Mouse (Mus musculus): ENCODE results near the gene Sept11.

DNA sequence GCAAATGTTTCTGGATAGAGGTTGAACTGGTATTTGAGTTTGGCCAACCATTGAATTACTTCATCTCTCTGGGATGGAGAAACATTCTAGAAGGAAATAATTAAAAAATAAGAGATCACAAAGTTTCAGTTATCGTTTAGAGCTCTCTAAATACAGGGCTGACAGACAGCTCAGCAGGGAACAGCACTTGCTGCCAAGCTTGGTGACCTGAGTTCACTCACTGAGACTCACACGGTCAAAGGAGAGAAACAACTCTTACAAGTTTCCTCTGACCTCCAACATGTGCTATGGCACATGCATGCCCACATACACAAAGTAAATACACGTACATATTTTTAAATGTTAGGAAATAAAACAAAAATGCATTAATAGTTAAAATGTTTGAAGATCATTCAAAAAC lies 96.4 kb downstream of the Sept11 start:
- TF ChIP-seq CTCF (IDR thresholded peaks at IDR 0.05; ENCODE audit: borderline replicate concordance, insufficient read depth, low read length): no peak
- TF ChIP-seq POLR2A (IDR thresholded peaks at IDR 0.05; ENCODE audit: low read depth, low read length): no peak

All from embryonic fibroblast, embryonic 13.5 days (primary cell).